Mouse (Mus musculus) embryo, embryonic 11 days (tissue): ENCODE measurements around the gene Utp14b.

ENCODE experiments used
- DNase-seq: peaks from one replicate; pipeline ENCODE4 v3.0.0-alpha.2; 2015

Gene Utp14b

GRCm38 (mm10) chr1:78688149-78688548, 30.3 kb downstream of the Utp14b start:
- peak; percentile 12 for DNase-seq

DNA sequence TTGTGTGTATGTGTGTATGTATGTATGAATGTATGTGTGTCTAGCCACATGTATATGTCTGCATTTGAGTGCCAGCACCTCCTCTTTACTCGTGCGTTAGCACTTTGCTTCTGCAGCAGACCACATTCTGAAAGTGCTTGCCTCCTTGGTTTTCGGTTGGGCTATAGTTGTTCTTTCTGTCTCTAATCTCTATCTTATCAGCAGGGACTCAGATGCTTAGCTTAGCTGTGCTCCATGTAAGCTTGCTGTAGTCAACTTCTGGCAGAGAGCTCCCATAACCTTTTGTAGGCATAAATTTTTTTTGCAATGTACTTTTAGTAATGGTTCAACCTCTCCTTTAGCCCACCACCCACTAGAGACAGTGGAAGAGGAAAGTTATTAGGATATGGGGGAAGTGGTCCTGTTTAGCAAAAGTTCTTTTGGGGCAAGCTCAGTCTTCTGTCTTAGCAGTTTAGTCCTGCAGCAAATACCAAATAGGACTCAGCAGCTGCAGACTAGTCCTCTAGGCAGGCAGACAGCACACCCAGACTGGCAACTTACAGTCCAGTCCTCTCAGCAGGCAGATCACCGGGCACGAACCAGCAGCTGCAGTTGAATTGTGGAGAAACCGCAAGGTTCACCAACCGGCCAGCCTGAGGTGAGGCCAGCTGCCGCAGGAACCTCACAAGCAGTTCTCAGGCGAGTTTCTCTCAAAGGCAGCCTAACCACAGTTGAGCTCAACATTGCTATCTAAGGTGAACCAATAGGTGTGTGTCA, 36.8 kb downstream of the Utp14b start:
- DNase-seq = no peak

DNA sequence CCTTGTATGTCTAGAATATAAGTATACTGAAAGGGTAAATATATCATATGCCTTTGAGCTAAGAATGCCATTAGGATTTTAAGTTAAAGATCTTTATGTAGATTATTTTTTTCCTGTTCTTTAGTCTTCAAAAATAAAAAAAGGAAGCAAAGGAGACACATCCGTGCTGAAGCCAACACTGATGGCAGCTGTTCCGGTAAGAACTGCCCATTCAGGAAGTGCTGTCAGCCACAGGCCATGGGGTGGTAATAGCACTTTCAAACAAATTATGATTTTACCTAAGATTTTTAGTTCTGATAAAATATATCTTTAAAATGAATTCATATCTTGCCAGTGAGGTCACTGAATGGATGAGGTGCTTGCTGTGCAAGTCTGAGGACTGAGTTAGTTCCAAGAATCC, 38.5 kb downstream of the Utp14b start:
- DNase-seq = no peak

DNA sequence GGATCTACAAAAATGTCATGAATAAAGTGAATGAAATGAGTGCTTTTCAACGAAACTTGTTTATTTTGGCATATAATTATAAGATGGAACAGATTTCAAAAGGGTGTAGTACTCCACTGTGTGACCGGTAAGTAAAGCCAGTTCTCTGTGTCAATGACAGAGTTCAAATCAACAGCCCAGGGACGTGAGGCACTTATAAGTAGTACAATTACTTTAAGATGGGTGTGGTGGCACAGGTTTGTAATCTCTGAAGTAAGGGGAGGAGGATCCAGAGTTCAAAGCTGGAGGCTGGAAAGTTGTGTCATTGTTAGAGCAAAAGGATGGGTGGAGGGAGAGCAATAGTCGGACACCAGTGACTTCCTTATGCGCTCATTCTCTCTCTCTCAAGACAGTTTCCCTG, 39.1 kb downstream of the Utp14b start:
- DNase-seq = no peak

- no peak for DNase-seq
These were observed 40.3 kb downstream of the Utp14b start for GRCm38 (mm10) chr1:78698138-78698537.

- no peak for DNase-seq
These were observed 43.9 kb downstream of the Utp14b start for GRCm38 (mm10) chr1:78701740-78702139.

- DNase-seq = no peak
These were observed 44.6 kb downstream of the Utp14b start for GRCm38 (mm10) chr1:78702282-78702963.

- no peak for DNase-seq
These were observed 45.1 kb downstream of the Utp14b start for GRCm38 (mm10) chr1:78702964-78703285.

DNA sequence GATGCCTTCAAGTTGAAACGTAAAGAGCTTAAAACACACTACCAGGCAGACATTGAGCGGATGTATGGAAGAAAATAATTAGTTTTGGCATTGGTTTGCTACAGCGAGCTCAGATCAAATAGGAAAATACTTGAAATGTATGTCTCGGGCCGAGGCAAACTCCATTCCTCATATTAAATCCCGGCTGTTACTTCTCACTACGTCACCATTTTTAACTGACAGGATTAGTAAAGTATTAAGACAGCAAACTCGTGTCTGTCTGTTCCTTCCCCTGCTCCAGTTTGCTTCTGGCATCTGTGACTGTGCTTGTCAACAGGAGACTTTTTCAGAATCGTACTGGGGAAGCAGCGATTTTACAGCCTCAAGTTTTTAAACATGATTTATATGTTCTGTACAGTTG, 48.5 kb downstream of the Utp14b start:
- DNase-seq = no peak

GRCm38 (mm10) chr1:78707280-78707679, 49.4 kb downstream of the Utp14b start:
- peak; percentile 27 for DNase-seq

GRCm38 (mm10) chr1:78710026-78710425, 52.2 kb downstream of the Utp14b start:
- DNase-seq = no peak

DNA sequence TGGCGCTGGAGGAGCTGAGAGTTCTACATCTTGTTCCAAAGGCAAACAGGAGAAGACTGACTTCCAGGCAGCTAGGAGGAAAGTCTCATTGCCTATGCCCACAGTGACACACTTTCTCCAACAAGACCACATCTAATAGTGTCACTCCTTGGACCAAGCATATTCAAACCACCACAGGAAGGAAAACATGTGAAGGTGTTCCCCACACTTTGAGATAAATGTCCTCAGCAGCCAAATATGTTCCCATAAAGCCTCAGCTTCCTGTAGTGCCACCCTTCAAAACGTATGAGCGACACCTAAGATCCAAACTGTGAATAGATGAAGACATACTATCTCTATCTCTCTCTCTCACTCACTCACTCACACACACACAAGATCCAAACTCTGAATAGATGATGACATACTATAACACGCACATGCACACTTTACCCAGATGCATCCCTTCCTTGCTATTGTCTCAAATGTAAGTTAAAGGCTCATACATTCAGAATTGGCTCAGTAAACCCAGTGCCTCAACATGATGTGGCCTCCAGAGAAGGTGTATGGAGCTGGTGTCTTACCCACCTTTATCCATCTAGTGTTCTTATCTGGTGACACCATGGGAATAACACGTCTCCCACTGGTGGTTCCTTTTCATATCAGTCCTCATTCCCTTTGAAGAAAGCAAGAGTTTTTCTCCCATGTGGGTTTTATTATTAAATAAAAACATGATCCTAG, 52.9 kb downstream of the Utp14b start:
- no peak for DNase-seq
